Mouse (Mus musculus): ENCODE results near the gene Kif5c. TPM values are rescaled to one million over a fixed set of nuclear protein-coding genes. Genes with fewer than 3 reads are reported as not detected.

Kif5c gene
- polyA plus RNA-seq, 1 experiment: 0.37 TPM

DNA sequence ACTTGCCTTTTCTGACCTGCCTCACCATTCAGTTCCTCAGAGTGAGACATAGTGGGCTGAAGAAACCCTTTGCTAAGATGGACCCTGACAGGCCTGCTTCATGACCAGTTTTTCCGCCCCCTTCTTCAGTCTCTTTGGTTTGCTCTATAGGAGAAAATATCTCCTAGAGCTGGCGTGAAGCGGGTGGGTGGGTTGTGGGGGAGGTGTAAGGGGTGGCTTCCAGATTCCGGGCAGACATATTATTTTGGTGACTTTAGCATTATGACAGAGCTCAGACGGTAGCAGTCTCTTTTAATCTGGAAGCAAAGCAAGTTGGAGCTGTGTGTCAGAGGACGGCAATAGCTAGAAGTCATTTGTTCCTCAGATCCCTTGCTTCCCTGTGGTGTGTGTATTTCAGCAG lies 92.6 kb downstream of the Kif5c start:
- DNase-seq: no peak
- WGBS: 84% methylated on average over 6 of the region's 6 CpGs
- no peak for TF ChIP-seq POLR2A (IDR thresholded peaks at IDR 0.05; ENCODE audit: borderline replicate concordance, extremely low read depth, low read depth, low read length)
- TF ChIP-seq CTCF (IDR thresholded peaks at IDR 0.05; ENCODE audit: insufficient read depth, low read length): no peak
- H3K4me1 ChIP-seq (ENCODE audit: control insufficient read depth, insufficient read depth, low read length): no peaks in the 10 kb centered on the region
- H3K4me3 ChIP-seq (replicated peaks; ENCODE audit: extremely low read depth, low read depth, low read length): no peak overlapping the region

DNA sequence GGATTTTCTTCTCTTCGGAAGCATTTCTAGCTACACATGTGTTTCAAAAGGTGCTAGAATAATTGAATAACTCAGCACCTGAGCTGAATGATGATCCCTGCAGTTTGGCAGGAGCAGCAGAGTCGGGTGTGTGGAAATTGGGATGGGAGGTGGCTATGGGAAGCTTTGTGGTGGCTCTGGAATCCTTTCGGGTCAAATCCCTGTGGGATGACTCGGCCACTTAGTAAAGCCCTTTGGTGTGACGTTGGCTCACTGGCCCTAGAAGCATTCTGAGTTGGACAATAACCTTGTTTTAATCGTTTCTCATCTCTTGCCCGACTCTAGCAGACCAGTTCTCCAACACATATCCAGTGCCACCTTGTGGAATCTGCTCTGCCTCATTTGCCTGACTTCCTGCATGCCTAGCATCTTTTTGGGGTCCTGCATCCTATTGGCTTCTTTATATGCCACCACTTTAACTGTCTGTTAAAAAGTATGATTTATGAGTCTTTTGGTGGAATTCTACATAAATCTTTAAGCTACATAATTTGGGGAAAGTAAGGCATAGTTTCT lies 93.3 kb downstream of the Kif5c start:
- 69% methylated on average over 7 of the region's 7 CpGs for whole genome bisulfite sequencing
- no peak for DNase-seq
- Histone ChIP-seq H3K4me1 (ENCODE audit: control insufficient read depth, insufficient read depth, low read length) (no peaks in the 10 kb centered on the region), H3K4me3 (replicated peaks; ENCODE audit: extremely low read depth, low read depth, low read length) (no peak overlapping the region)
- TF ChIP-seq POLR2A (IDR thresholded peaks at IDR 0.05; ENCODE audit: borderline replicate concordance, extremely low read depth, low read depth, low read length) (no peak), CTCF (IDR thresholded peaks at IDR 0.05; ENCODE audit: insufficient read depth, low read length) (no peak)

DNA sequence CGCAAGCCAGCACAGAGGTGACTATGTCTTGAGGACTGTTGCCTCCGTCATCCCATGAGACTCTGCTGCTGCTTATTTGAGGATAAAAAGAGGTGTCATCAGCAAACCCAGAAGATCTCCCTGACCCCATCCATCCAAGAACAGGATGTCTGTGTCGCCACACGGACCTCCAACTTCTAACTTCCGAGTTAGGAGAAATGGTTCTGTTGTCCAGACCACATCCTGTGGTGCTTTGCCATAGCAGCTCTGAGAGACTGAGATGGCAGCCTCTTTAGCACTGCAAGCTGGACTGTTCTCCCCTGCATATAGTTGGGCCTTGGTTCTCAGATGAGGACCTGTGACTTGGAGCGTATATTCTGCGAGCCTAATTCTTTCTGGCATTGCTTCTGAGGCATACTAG lies 97.4 kb downstream of the Kif5c start:
- DNase-seq: no peak
- no peak overlapping the region for H3K4me3 ChIP-seq (replicated peaks; ENCODE audit: extremely low read depth, low read depth, low read length)
- WGBS: 83% methylated on average over 7 of the region's 7 CpGs
- H3K4me1 ChIP-seq (ENCODE audit: control insufficient read depth, insufficient read depth, low read length): no peaks in the 10 kb centered on the region; the same call in 1 of the 2 replicates
- no peak for TF ChIP-seq CTCF (IDR thresholded peaks at IDR 0.05; ENCODE audit: insufficient read depth, low read length)
- TF ChIP-seq POLR2A (IDR thresholded peaks at IDR 0.05; ENCODE audit: borderline replicate concordance, extremely low read depth, low read depth, low read length): no peak

DNA sequence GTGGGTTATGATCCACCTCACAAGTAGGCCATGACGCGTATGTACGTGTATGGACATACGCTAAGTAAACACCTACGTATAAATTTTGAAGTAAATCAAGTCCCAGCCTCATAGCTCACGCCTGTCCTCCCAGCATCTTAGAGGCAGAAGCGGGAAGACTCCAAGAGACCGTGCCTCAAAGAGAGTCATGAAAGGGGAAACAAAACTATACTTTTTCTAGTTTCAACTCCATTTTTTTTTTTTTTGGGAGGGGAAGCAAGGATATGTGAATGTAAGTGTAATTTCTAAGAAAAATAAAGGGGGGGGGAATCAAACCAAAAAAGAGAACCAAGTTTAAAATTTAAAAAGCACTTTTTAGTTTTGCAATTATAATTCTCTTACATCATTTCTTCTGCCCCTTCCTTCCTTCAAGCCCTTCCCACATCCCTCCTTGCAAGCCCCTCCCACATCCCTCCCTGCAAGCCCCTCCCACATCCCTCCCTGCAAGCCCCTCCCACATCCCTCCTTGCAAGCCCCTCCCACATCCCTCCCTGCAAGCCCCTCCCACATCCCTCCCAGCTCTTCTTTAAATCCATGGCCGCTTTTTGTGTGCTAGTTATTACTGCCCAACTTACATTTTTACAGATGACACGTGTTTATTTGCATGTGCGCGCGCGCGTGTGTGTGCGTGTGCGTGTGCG lies 98.5 kb downstream of the Kif5c start:
- no peaks in the 10 kb centered on the region; the same call in 1 of the 2 replicates for H3K4me1 ChIP-seq (ENCODE audit: control insufficient read depth, insufficient read depth, low read length)
- no peak for DNase-seq
- 92% methylated on average over 18 of the region's 18 CpGs for WGBS
- no peak overlapping the region for H3K4me3 ChIP-seq (replicated peaks; ENCODE audit: extremely low read depth, low read depth, low read length)
- TF ChIP-seq CTCF (IDR thresholded peaks at IDR 0.05; ENCODE audit: insufficient read depth, low read length) (no peak), POLR2A (IDR thresholded peaks at IDR 0.05; ENCODE audit: borderline replicate concordance, extremely low read depth, low read depth, low read length) (no peak)

DNA sequence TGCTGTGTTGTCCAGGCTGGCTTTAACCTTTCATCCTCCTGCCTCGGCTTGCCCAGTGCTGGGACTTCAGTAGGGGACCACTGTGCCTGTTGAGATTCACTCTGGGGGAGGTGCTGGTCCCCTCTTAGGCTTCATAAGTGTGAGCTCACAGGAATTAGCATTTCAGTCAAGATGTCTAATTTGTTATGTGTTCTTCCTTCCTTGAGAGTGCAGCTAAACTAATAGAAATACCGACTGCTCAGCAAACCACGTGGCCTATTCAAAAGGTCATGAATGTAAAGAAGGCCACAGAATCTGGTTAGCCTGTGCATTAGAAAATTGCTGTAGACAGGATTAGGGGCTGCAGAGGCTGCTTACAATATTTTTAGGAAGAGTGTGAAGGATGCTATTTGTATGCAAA lies 99.4 kb downstream of the Kif5c start:
- TF ChIP-seq POLR2A (IDR thresholded peaks at IDR 0.05; ENCODE audit: borderline replicate concordance, extremely low read depth, low read depth, low read length) (no peak), CTCF (IDR thresholded peaks at IDR 0.05; ENCODE audit: insufficient read depth, low read length) (no peak)
- Histone ChIP-seq H3K4me1 (ENCODE audit: control insufficient read depth, insufficient read depth, low read length) (no peaks in the 10 kb centered on the region; the same call in 1 of the 2 replicates), H3K4me3 (replicated peaks; ENCODE audit: extremely low read depth, low read depth, low read length) (no peak overlapping the region)
- no peak for DNase-seq
- 58% methylated on average over 3 of the region's 3 CpGs for WGBS

DNA sequence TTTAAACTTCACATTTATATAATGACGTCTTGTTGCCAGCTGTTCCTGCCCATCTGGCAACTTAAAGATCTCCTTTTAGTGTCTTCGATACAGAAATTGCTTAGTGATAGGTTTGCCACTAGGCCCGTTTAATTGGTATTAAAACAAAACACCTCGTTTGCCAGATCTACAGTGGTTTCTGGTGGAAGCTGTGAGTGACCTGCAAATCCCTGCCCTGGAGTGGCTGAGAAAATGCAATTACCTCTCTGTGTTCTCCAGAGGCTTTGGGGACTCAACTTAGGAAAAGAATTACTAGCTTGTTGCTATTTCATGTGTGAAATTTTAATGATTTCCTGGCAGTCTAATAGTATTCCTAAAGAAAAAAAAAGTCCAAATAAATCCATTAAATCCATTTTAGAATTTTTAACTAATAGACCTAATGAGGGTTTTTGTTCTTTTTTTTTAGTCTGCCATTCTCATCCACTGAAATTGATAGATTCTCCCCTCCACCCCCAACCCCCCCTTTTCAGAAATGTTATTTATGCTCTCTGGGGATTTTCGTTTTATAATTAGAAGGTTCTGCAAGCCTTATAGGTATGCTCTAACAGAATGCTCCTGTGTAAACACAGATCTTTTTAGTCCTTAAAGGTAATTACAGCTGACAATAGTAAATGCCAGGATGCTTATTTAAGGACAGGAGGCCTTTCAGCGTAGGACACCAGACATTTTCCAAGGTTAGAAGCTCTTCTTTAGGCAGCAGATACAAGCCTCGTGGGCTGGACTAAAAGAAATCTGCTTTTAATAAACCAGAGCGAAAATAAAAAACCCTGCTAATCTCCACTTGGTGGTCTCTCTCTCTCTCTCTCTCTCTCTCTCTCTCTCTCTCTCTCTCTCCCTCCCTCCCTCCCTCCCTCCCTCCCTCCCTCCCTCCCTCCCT lies 100.1 kb downstream of the Kif5c start:
- 64% methylated on average over 8 of the region's 8 CpGs for WGBS
- TF ChIP-seq CTCF (IDR thresholded peaks at IDR 0.05; ENCODE audit: insufficient read depth, low read length): no peak
- TF ChIP-seq POLR2A (IDR thresholded peaks at IDR 0.05; ENCODE audit: borderline replicate concordance, extremely low read depth, low read depth, low read length): no peak
- no peaks in the 10 kb centered on the region; the same call in 1 of the 2 replicates for H3K4me1 ChIP-seq (ENCODE audit: control insufficient read depth, insufficient read depth, low read length)
- DNase-seq: no peak
- no peak overlapping the region for H3K4me3 ChIP-seq (replicated peaks; ENCODE audit: extremely low read depth, low read depth, low read length)

DNA sequence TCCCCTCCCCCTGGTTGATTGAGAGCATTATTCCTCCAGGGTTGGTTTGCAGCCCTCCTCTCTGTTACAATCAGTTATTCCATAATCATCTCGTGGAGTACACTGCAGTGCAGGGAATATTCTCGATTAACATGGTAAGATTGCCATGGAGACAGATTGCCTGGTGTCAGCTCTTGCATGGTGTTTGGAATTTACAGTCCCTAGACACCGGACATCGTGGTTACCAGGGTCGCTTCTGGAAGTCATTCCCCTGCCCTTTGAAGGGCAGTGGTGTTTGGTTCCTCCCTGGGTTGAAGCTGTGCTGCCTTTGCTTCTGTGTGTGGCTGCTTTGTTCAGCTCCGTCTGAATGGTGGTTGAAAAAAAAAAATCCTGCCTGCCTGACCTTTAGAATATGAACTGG lies 100.8 kb downstream of the Kif5c start:
- no peaks in the 10 kb centered on the region; the same call in 1 of the 2 replicates for H3K4me1 ChIP-seq (ENCODE audit: control insufficient read depth, insufficient read depth, low read length)
- TF ChIP-seq POLR2A (IDR thresholded peaks at IDR 0.05; ENCODE audit: borderline replicate concordance, extremely low read depth, low read depth, low read length) (no peak), CTCF (IDR thresholded peaks at IDR 0.05; ENCODE audit: insufficient read depth, low read length) (no peak)
- no peak overlapping the region for H3K4me3 ChIP-seq (replicated peaks; ENCODE audit: extremely low read depth, low read depth, low read length)
- no peak for DNase-seq
- WGBS: 8% methylated on average over 6 of the region's 6 CpGs

DNA sequence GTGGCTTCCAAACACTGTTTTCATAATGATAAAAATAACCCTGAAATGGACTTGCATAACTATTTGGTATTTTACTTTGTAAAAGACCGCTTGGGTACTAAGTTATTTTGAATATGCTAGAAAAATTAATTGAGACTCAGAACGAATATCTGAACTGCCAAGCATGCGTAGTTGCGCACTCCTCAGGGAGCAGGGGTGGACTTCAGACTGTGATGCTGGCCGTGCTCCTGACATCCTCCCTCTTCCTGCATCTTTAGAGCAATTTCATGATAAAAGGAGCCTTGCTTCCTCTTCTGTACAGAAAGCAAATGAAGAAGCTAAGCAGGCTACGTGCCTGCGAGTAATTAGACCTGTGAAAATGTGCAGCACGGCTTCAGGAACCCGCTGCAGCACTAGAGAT lies 101.2 kb downstream of the Kif5c start:
- Histone ChIP-seq H3K4me1 (ENCODE audit: control insufficient read depth, insufficient read depth, low read length) (no peaks in the 10 kb centered on the region; the same call in 1 of the 2 replicates), H3K4me3 (replicated peaks; ENCODE audit: extremely low read depth, low read depth, low read length) (no peak overlapping the region)
- TF ChIP-seq POLR2A (IDR thresholded peaks at IDR 0.05; ENCODE audit: borderline replicate concordance, extremely low read depth, low read depth, low read length) (no peak), CTCF (IDR thresholded peaks at IDR 0.05; ENCODE audit: insufficient read depth, low read length) (no peak)
- WGBS: 36% methylated on average over 9 of the region's 9 CpGs
- DNase-seq: no peak

DNA sequence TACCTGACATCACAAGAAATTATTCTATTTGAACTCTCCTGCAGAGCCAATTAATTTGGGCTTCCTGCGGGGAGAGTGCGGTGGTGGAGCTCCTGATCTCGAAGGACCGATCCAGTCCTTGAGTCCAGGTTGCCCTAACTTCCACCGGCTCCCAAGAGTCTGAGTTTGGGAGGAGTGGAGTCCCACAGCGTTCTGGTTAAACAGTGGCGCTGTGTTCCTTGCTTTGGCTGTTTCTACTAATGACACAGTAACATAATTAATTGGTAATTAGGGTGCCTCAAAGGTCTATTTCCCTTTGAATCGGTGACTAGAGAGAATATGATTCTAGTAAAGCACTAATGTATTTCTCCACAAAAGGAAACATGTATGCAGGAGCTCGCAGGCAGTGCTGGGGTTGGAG lies 103.2 kb downstream of the Kif5c start:
- H3K4me1 ChIP-seq (ENCODE audit: control insufficient read depth, insufficient read depth, low read length): no peaks in the 10 kb centered on the region; the same call in 1 of the 2 replicates
- no peak for DNase-seq
- H3K4me3 ChIP-seq (replicated peaks; ENCODE audit: extremely low read depth, low read depth, low read length): no peak overlapping the region
- WGBS: 71% methylated on average over 9 of the region's 9 CpGs
- TF ChIP-seq POLR2A (IDR thresholded peaks at IDR 0.05; ENCODE audit: borderline replicate concordance, extremely low read depth, low read depth, low read length) (no peak), CTCF (IDR thresholded peaks at IDR 0.05; ENCODE audit: insufficient read depth, low read length) (no peak)
